Mouse (Mus musculus) cerebellum, adult 2 months (tissue): Measurements from ENCODE around the gene Hist1h3f.

ENCODE experiments used
- CTCF ChIP-seq: fragments of 200-500 bp; IDR thresholded peaks from 2 replicates; pipeline ENCODE4 v1.5.1; 2011; ENCODE audit warnings: low read depth, mild to moderate bottlenecking, control low read depth, low read length, moderate library complexity, borderline replicate concordance; ENCODE audit not compliant: insufficient read depth
- POLR2A ChIP-seq: fragments of 200-500 bp; IDR thresholded peaks from 2 replicates; pipeline ENCODE4 v1.6.1; 2011; ENCODE audit warnings: low read length, control low read depth, borderline replicate concordance; ENCODE audit not compliant: insufficient read depth

- no peak for TF ChIP-seq POLR2A
- TF ChIP-seq CTCF: no peak
These were observed 8.4 kb downstream of the Hist1h3f start for GRCm38 (mm10) chr13:23551931-23552914.
